20 mouse cellular contexts compared by ENCODE assay signal in the genomic region with DNA sequence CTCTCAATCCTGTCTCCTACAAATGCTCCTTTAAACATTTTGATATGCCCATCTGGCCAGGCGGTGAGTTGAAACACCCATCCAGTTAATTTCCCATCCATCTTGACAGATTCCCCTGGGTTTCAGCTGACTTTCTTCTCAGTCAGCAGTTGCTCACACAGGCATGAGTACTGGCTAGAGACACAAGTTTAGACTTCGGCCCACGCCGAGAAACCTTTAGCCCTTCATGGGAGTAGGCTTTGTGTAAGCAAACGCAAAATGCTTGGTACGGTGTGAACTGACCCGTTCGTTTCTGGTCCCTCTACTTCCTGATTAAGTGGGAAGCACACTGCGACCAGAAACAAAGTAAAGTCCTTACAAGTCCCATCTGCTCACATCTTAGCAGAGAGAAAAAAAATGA.
DNase-seq lines count a peak whose midpoint lies in the region; ATAC-seq and TF ChIP-seq lines count a peak whose summit lies in the region.
"Had no signal": no experiment of that assay in that cellular context is flagged by ENCODE, and none has a peak within 500 bp of the region (broad histone marks: within the 10 kb centered on the region; RNA-seq: fewer than 3 reads in every experiment).

No protein-coding gene starts in this region.

- no peak for TF ChIP-seq POLR2A in lung, adult 2 months (IDR thresholded peaks at IDR 0.05; ENCODE audit: borderline replicate concordance, extremely low read depth, low read depth, low read length)

- DNase-seq in lung, embryonic 14.5 days: peak; percentile 28
- DNase-seq in lung, adult 2 months: no peak
- DNase-seq in kidney, adult 8-10 months: peak; percentile 42 to 53
- peak; percentile 53 to 56 for DNase-seq in kidney, postnatal 36 days
- DNase-seq in left cerebral cortex, postnatal 4 days: no peak
- DNase-seq: adrenal gland, adult 8-10 months; adrenal gland, postnatal 36 days; cerebellum, adult 2 months; cerebellum, postnatal 10 days; embryo, embryonic 11 days; gastrocnemius, postnatal 10 days; heart, adult 2 months had no signal

- H3K4me3 ChIP-seq in lung, embryonic 14.5 days (ENCODE audit: low read depth, low read length): no peak overlapping the region
- H3K4me3 ChIP-seq in lung, adult 2 months (replicated peaks; ENCODE audit: extremely low read depth, low read depth, low read length): no peak overlapping the region
- no peak overlapping the region for H3K4me3 ChIP-seq in kidney, embryonic 16.5 days (ENCODE audit: low read length)
- H3K4me3 ChIP-seq: embryonic facial prominence, embryonic 12.5 days; forebrain, embryonic 12.5 days; heart, adult 2 months; heart, embryonic 12.5 days; hindbrain, embryonic 13.5 days had no signal

- no peak overlapping the region for H3K27ac ChIP-seq in lung, embryonic 14.5 days (ENCODE audit: low read depth)
- H3K27ac ChIP-seq in kidney, embryonic 16.5 days (ENCODE audit: low read length): no peak overlapping the region
- H3K27ac ChIP-seq: embryonic facial prominence, embryonic 12.5 days; forebrain, embryonic 12.5 days; heart, adult 2 months; hindbrain, embryonic 13.5 days; hindbrain, postnatal 0 days had no signal

- H3K9me3 ChIP-seq in lung, embryonic 14.5 days (ENCODE audit: low read depth, low read length): no peaks in the 10 kb centered on the region
- H3K9me3 ChIP-seq in kidney, embryonic 16.5 days (ENCODE audit: low read length): no peaks in the 10 kb centered on the region
- H3K9me3 ChIP-seq: embryonic facial prominence, embryonic 12.5 days; forebrain, embryonic 12.5 days; heart, embryonic 12.5 days; hindbrain, embryonic 13.5 days had no signal

- H3K4me2 ChIP-seq in lung, embryonic 14.5 days: no peak overlapping the region
- H3K4me2 ChIP-seq in kidney, embryonic 16.5 days (replicated peaks; ENCODE audit: low read depth, low read length): no peak overlapping the region
- H3K4me2 ChIP-seq: embryonic facial prominence, embryonic 12.5 days; forebrain, embryonic 12.5 days; heart, embryonic 12.5 days; hindbrain, embryonic 13.5 days had no signal

- H3K27me3 ChIP-seq in lung, embryonic 14.5 days (ENCODE audit: insufficient read depth, low read length): no peaks in the 10 kb centered on the region
- H3K27me3 ChIP-seq in kidney, embryonic 16.5 days (ENCODE audit: insufficient read depth, low read length): no peaks in the 10 kb centered on the region
- H3K27me3 ChIP-seq: embryonic facial prominence, embryonic 12.5 days; forebrain, embryonic 12.5 days; heart, embryonic 12.5 days; hindbrain, embryonic 13.5 days had no signal

- peaks cover 6% of the 10 kb centered on the region; the same call in 1 of the 2 replicates for H3K4me1 ChIP-seq in lung, embryonic 14.5 days (ENCODE audit: insufficient read depth)
- H3K4me1 ChIP-seq in lung, adult 2 months (ENCODE audit: control insufficient read depth, insufficient read depth, low read length): no peaks in the 10 kb centered on the region
- no peaks in the 10 kb centered on the region for H3K4me1 ChIP-seq in kidney, embryonic 16.5 days (ENCODE audit: insufficient read depth, low read length)
- H3K4me1 ChIP-seq: embryonic facial prominence, embryonic 12.5 days; forebrain, embryonic 12.5 days; heart, embryonic 12.5 days had no signal

- 38% methylated on average over 9 of the region's 9 CpGs for WGBS in lung, embryonic 14.5 days
- WGBS in lung, adult 2 months: 50% methylated on average over 9 of the region's 9 CpGs
- WGBS in kidney, embryonic 16.5 days: 58% methylated on average over 9 of the region's 9 CpGs

- ATAC-seq in lung, embryonic 14.5 days (ENCODE audit: insufficient read depth): peak; percentile 39; the same call in 1 of the 2 replicates
- ATAC-seq in kidney, embryonic 16.5 days (ENCODE audit: low FRiP score, low TSS enrichment): peak; percentile 65
- ATAC-seq in granulocyte monocyte progenitor cell, adult 5-6 weeks (replicated peaks; ENCODE audit: poor library complexity, severe bottlenecking): no peak
- ATAC-seq: forebrain, embryonic 16.5 days; hindbrain, postnatal 0 days had no signal

- TF ChIP-seq CTCF in lung, embryonic 14.5 days (IDR thresholded peaks at IDR 0.05; ENCODE audit: low read depth): no peak
- TF ChIP-seq CTCF in lung, adult 2 months (IDR thresholded peaks at IDR 0.05; ENCODE audit: insufficient read depth, low read length): no peak

- H3K9ac ChIP-seq in lung, embryonic 14.5 days: no peak overlapping the region
- no peak overlapping the region for H3K9ac ChIP-seq in kidney, embryonic 16.5 days (replicated peaks; ENCODE audit: low read length)
- H3K9ac ChIP-seq: embryonic facial prominence, embryonic 12.5 days; forebrain, embryonic 12.5 days; heart, embryonic 12.5 days; hindbrain, embryonic 13.5 days had no signal

- intact Hi-C loops in left cerebral cortex, postnatal 4 days (cut with DNase I): no loop called here

- no peaks in the 10 kb centered on the region for H3K36me3 ChIP-seq in lung, embryonic 14.5 days (ENCODE audit: insufficient read depth)
- H3K36me3 ChIP-seq in kidney, embryonic 16.5 days (ENCODE audit: insufficient read depth, low read length): no peaks in the 10 kb centered on the region
- H3K36me3 ChIP-seq: embryonic facial prominence, embryonic 12.5 days; forebrain, embryonic 12.5 days; heart, embryonic 12.5 days; hindbrain, embryonic 13.5 days had no signal

Comparison
In these comparisons a context has a peak if more than half of its experiments do, and no peak if none do; other contexts are left out.
1. DNase-seq: peak in lung, embryonic 14.5 days (single experiment), kidney, adult 8-10 months (2 of 2) and kidney, postnatal 36 days (2 of 2); none in lung, adult 2 months (single experiment) and left cerebral cortex, postnatal 4 days (single experiment).